Mouse (Mus musculus): ENCODE measurements around the gene S1pr5.
A peak's percentile ranks its signal among the peaks of the same experiment; 100 is the strongest.

GRCm38 (mm10) chr9:21238733-21239464 is 9.3 kb downstream of the S1pr5 start, which contains the start of gene Keap1:
- TF ChIP-seq CTCF (IDR thresholded peaks at IDR 0.05; ENCODE audit: insufficient read depth, low read depth, low read length): no peak
- TF ChIP-seq POLR2A (IDR thresholded peaks at IDR 0.05; ENCODE audit: insufficient read depth, low read depth, low read length): peak; percentile 65
